Mouse (Mus musculus) regulatory T cell (primary cell): Measurements from ENCODE around the gene Oprl1.

Experiments used
- in situ Hi-C: fragments of 300-600 bp; cut with MboI, MseI; formaldehyde crosslinking; loops from one replicate; pipeline ENCODE4 v1.15.1; 2025; ENCODE audit warnings: high pct_unique_total_duplicates

The Oprl1 gene

GRCm38 (mm10) chr2:181692304-181692703 is 22.5 kb upstream of the Oprl1 start:
- in situ Hi-C loops = no loop called here

- in situ Hi-C loops = no loop called here
Measured at GRCm38 (mm10) chr2:181693339-181694280, 21.2 kb upstream of the Oprl1 start, which contains the start of gene Rgs19. Rgs19 (minus strand) TSS chr2:181693977.

DNA sequence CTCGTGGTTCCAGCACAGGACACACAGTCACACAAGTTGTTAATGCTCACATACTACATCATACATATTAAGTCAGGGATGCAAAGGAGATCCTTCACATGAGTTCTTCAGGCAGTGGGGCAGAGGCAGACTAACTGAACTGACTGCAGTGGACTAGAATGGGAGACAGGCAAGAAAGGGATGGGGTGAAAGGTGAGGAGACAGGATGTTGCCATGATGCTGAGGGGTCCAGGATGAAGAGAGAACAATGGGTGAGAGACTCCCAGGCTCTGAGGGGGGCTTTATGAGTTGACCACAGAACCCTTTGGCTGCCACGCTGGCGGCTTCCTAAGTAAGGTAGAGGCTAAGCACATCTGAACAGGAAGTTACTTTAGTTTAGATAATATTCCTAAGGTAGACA is 20.2 kb upstream of the Oprl1 start:
- in situ Hi-C loops = no loop called here

- in situ Hi-C loops = no loop called here
Measured at GRCm38 (mm10) chr2:181695776-181696175, 19.0 kb upstream of the Oprl1 start.

- in situ Hi-C loops = no loop called here
Measured at GRCm38 (mm10) chr2:181696801-181697420, 17.9 kb upstream of the Oprl1 start.

DNA sequence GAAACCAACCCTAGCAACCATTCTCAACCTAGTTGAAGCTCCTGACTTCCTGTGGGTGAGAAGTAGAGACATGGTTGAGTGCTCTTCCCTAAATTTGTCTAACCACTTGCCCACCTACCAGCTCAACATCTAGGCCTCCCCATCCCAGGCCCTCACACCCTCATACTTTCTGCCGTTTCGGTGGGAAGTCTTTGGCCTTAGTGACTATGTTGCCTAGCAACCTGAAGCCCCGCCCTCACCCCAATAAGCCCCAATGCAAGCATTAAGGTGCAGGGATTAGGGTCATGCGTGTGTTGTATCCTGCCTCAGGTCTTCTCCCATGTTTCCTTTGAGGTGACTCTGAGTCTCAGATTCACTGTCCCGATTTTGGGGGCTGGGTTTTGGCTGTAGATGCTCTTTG is 16.6 kb upstream of the Oprl1 start, which contains the start of gene Lkaaear1:
Gene Lkaaear1 (minus strand): TSS at position 202 of the 400 bp plus-strand sequence.
- in situ Hi-C loops = no loop called here

- in situ Hi-C loops = loop anchor here (10.0 kb wide), 1 partner anchor 62 kb away; no protein-coding TSS in a partner anchor
Measured at GRCm38 (mm10) chr2:181706668-181707067, 8.1 kb upstream of the Oprl1 start.

GRCm38 (mm10) chr2:181713749-181714148 is 1.1 kb upstream of the Oprl1 start:
- in situ Hi-C loops = no loop called here

- in situ Hi-C loops = no loop called here
Measured at GRCm38 (mm10) chr2:181715382-181715781, 566 bp downstream of the Oprl1 start.

DNA sequence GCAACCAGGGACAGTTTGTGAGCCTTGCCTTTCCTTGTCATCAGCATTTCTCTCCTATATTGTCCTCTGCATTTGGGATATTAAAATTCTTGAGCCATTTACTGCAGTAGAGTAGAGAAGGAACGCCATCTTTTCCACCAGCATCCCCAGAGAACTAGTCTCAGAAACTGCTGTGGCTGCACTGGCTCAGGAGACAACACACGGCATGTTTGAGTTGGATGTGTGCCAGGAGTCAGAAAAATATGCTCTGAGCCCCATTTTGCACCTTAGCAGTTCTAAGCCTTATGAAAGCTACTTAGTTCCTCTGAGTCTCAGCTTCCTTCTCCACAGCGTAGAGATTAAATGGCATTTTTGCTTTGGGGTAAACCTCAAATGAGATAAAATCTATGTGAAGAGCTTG is 2.2 kb downstream of the Oprl1 start:
- in situ Hi-C loops = no loop called here

GRCm38 (mm10) chr2:181720061-181720460 is 5.2 kb downstream of the Oprl1 start:
- in situ Hi-C loops = loop anchor here (10.0 kb wide), 1 partner anchor 145 kb away; the partner anchor contains the start of gene Polr3k

- in situ Hi-C loops = loop anchor here (10.0 kb wide), 1 partner anchor 144 kb away; the partner anchor contains the start of gene Polr3k
Measured at GRCm38 (mm10) chr2:181721200-181721599, 6.4 kb downstream of the Oprl1 start.

DNA sequence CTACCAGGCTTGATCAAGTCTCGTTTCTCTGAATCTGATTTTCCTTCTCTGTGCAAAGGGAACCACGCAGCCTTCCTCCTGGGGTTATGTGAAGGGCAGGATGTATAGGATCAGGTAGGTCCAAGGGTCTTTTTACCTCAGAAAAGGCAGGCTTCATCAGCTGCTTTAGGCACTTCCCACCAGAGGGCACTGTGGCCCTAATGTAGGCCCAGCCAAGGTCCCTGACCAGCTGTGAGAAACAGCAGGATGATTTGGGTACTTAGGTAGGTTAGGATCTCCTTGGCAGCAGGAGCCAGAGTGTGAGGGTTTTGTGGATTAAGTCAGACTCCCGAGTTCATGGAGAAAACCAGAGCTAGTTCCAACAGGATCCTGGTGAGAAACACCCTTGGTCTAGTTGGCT is 7.4 kb downstream of the Oprl1 start:
- in situ Hi-C loops = loop anchor here (10.0 kb wide), 1 partner anchor 143 kb away; the partner anchor contains the start of gene Polr3k

- in situ Hi-C loops = loop anchor here (10.0 kb wide), 1 partner anchor 137 kb away; the partner anchor contains the start of gene Polr3k
Measured at GRCm38 (mm10) chr2:181727659-181728262, 12.9 kb downstream of the Oprl1 start.

GRCm38 (mm10) chr2:181730051-181730450 is 15.2 kb downstream of the Oprl1 start:
- in situ Hi-C loops = no loop called here

DNA sequence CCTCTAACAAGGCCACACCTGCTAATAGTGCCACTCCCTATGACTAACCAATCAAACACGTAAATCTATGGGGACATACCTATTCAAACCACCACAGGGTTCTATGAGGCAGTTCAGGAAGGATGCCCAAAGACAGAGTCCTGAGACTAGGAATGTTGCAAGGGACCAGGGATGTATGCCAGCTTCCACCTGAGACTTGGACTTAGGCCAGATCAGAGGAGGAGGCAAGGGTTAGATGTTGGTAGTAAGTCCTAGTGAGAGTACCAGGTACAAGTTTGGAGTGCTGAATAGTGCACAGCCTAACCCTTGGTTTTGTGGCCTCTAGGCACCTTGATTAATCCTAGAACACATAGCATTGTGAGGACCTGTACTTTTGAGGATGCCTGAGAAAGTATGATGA is 37.8 kb downstream of the Oprl1 start:
- in situ Hi-C loops = no loop called here

GRCm38 (mm10) chr2:181758147-181758725 is 43.4 kb downstream of the Oprl1 start:
- in situ Hi-C loops = no loop called here

- in situ Hi-C loops = no loop called here
Measured at GRCm38 (mm10) chr2:181759041-181759440, 44.2 kb downstream of the Oprl1 start.

- in situ Hi-C loops = loop anchor here (10.0 kb wide), 1 partner anchor 1538 kb away; the partner anchor contains the start of gene Lama5
Measured at GRCm38 (mm10) chr2:181763006-181763830, 48.4 kb downstream of the Oprl1 start, which contains the start of gene Myt1. Myt1 (plus strand) TSS chr2:181763332.

DNA sequence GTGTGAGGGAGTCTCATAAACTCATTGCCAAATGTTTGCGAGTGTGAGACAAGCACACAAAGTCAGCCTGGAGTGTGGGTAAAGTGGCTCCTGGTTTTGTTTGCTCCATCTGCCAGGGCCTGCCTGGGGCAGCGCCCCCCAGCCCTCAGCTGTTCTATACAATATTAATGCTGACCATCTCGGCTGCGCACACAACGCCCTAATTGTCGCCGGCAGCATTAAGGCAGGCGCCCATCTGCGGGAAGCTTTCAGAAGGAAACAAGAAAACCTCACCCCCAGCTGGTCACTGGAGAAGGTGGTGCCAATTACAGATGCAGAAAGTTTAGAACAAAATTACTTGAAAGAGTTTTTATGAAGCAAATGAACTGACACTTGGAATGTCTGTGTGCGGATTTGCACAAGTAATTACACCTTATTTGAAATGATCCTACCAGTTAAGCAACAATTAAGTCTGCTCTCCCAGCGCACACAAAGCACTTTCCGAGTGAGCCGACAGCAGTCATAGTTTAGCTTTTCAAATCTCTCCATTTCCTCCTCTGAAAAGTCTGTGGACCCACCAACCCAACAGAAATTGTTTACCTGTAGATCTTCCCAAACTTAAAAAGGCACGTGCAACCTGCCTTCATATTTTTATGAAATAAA is 49.2 kb downstream of the Oprl1 start:
- in situ Hi-C loops = loop anchor here (10.0 kb wide), 1 partner anchor 1539 kb away; the partner anchor contains the start of gene Lama5
